Mouse (Mus musculus) C2C12 (cell line): ENCODE measurements around the gene Ascc2.

Experiments
- CEBPB ChIP-seq: IDR thresholded peaks from one replicate; pipeline ENCODE4 v1.6.1; 2011; ENCODE audit warnings: low read depth, mild to moderate bottlenecking, control low read depth, moderate library complexity
- CTCF ChIP-seq: IDR thresholded peaks from one replicate; pipeline ENCODE4 v1.5.1; 2011; ENCODE audit not compliant: control insufficient read depth, insufficient read depth, insufficient read length

DNA sequence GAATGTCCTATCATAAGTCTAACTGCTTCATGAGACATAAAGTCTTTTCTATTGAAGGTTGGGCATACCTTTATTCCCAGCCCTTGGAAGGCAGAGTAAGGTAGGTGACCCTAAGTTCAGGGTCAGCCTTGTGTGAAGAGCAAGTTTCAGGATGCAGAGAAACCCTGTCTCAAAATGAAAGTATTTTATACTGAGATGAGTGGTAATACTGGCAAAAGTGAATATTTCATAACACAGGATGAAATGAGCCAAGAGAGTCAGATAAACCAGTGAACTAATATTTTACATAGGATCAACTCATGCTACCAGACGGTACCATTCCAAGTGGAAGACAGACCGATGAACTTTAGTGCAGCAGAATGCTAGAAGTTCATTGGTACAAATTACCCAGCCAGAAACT lies 39.1 kb upstream of the Ascc2 start:
- TF ChIP-seq CTCF (no peak), CEBPB (no peak)
